Comparison of ENCODE assay signal across 32 mouse cellular contexts in the genomic region with DNA sequence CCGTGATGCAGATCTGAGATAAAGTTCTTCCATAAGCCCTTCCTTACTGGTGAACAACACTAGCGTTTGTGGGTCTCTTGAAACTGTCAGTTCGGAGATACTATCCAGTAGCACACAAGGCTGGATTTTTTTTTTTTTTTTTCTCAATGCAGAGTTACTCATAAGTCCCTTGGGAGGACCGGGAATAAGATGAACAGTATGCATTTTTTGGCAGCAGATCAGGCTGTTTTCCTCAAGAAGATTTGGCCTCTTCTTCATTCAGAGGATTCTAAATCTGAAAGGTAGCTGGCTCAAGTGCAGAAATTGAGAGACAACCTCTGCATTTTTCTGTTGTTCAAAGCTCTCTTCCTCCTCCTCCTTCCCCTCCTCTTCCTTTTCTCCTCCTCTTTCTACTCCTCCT. TPM values are rescaled to one million over a fixed set of nuclear protein-coding genes. Genes with fewer than 3 reads are reported as not detected.
DNase-seq lines count a peak whose midpoint lies in the region; ATAC-seq and TF ChIP-seq lines count a peak whose summit lies in the region.
"Had no signal": no experiment of that assay in that cellular context is flagged by ENCODE, and none has a peak within 500 bp of the region (broad histone marks: within the 10 kb centered on the region; RNA-seq: fewer than 3 reads in every experiment).

No protein-coding gene starts in this region.

- H3K27ac ChIP-seq in embryonic facial prominence, embryonic 14.5 days (replicated peaks; ENCODE audit: low read depth, low read length): no peak overlapping the region
- H3K27ac ChIP-seq in embryonic facial prominence, embryonic 10.5 days (replicated peaks): no peak overlapping the region
- H3K27ac ChIP-seq in forebrain, embryonic 10.5 days: no peak overlapping the region
- no peak overlapping the region for H3K27ac ChIP-seq in hindbrain, postnatal 0 days
- H3K27ac ChIP-seq: embryonic facial prominence, embryonic 15.5 days; forebrain, embryonic 12.5 days; forebrain, embryonic 15.5 days; gastrocnemius, adult 2 months; heart, embryonic 15.5 days; hindbrain, embryonic 10.5 days; hindbrain, embryonic 13.5 days had no signal

- no peaks in the 10 kb centered on the region for H3K36me3 ChIP-seq in embryonic facial prominence, embryonic 14.5 days (ENCODE audit: control insufficient read depth, insufficient read depth, low read length)
- no peaks in the 10 kb centered on the region for H3K36me3 ChIP-seq in embryonic facial prominence, embryonic 10.5 days (replicated peaks)
- no peaks in the 10 kb centered on the region for H3K36me3 ChIP-seq in forebrain, embryonic 10.5 days (replicated peaks)
- no peaks in the 10 kb centered on the region for H3K36me3 ChIP-seq in hindbrain, postnatal 0 days (ENCODE audit: insufficient read depth, low read length)
- H3K36me3 ChIP-seq: embryonic facial prominence, embryonic 15.5 days; forebrain, embryonic 12.5 days; forebrain, embryonic 15.5 days; G1E; heart, embryonic 12.5 days; heart, embryonic 15.5 days; hindbrain, embryonic 10.5 days; hindbrain, embryonic 13.5 days had no signal

- H3K9me3 ChIP-seq in embryonic facial prominence, embryonic 14.5 days (ENCODE audit: control insufficient read depth, low read length): peaks cover 7% of the 10 kb centered on the region; the same call in 1 of the 2 replicates
- H3K9me3 ChIP-seq in embryonic facial prominence, embryonic 10.5 days: 0 out of 2 replicates have a peak, but pooled peaks cover 9% of the 10 kb centered on the region
- peaks cover 5% of the 10 kb centered on the region; the same call in 1 of the 2 replicates for H3K9me3 ChIP-seq in forebrain, embryonic 10.5 days
- 0 out of 2 replicates have a peak, but pooled peaks cover 6% of the 10 kb centered on the region for H3K9me3 ChIP-seq in hindbrain, postnatal 0 days (ENCODE audit: low read length)
- H3K9me3 ChIP-seq: embryonic facial prominence, embryonic 15.5 days; forebrain, embryonic 15.5 days; G1E; heart, embryonic 12.5 days; heart, embryonic 15.5 days had no signal

- no peaks in the 10 kb centered on the region for H3K27me3 ChIP-seq in embryonic facial prominence, embryonic 14.5 days (replicated peaks; ENCODE audit: control insufficient read depth, insufficient read depth, low read length)
- H3K27me3 ChIP-seq in embryonic facial prominence, embryonic 10.5 days (replicated peaks; ENCODE audit: low read depth, poor library complexity, severe bottlenecking): no peaks in the 10 kb centered on the region
- H3K27me3 ChIP-seq in forebrain, embryonic 10.5 days (ENCODE audit: poor library complexity, severe bottlenecking): no peaks in the 10 kb centered on the region
- H3K27me3 ChIP-seq in hindbrain, postnatal 0 days (ENCODE audit: insufficient read depth, low read length): no peaks in the 10 kb centered on the region
- H3K27me3 ChIP-seq: CH12.LX; embryonic facial prominence, embryonic 15.5 days; forebrain, embryonic 12.5 days; forebrain, embryonic 15.5 days; heart, embryonic 12.5 days; heart, embryonic 15.5 days; hindbrain, embryonic 13.5 days had no signal

- no peak overlapping the region for H3K4me3 ChIP-seq in embryonic facial prominence, embryonic 14.5 days (ENCODE audit: low read depth, low read length)
- no peak overlapping the region for H3K4me3 ChIP-seq in embryonic facial prominence, embryonic 10.5 days
- H3K4me3 ChIP-seq in forebrain, embryonic 10.5 days: no peak overlapping the region
- H3K4me3 ChIP-seq in hindbrain, postnatal 0 days (ENCODE audit: low read length): no peak overlapping the region
- H3K4me3 ChIP-seq: embryonic facial prominence, embryonic 15.5 days; forebrain, embryonic 12.5 days; forebrain, embryonic 15.5 days; gastrocnemius, adult 2 months; heart, embryonic 12.5 days; heart, embryonic 15.5 days; hindbrain, embryonic 10.5 days; hindbrain, embryonic 13.5 days had no signal

- no peak for ATAC-seq in embryonic facial prominence, embryonic 14.5 days (ENCODE audit: low read depth)
- ATAC-seq in hindbrain, postnatal 0 days: no peak
- ATAC-seq: forebrain, embryonic 15.5 days; hindbrain, embryonic 16.5 days; inflammation-experienced regulatory T-cells, adult 6 months; intestine, embryonic 16.5 days had no signal

- no peaks in the 10 kb centered on the region for H3K4me1 ChIP-seq in embryonic facial prominence, embryonic 14.5 days (ENCODE audit: control insufficient read depth, insufficient read depth, low read length)
- no peaks in the 10 kb centered on the region for H3K4me1 ChIP-seq in embryonic facial prominence, embryonic 10.5 days
- no peaks in the 10 kb centered on the region for H3K4me1 ChIP-seq in forebrain, embryonic 10.5 days
- no peaks in the 10 kb centered on the region for H3K4me1 ChIP-seq in hindbrain, postnatal 0 days (ENCODE audit: insufficient read depth, low read length)
- H3K4me1 ChIP-seq: embryonic facial prominence, embryonic 15.5 days; forebrain, embryonic 12.5 days; forebrain, embryonic 15.5 days; heart, embryonic 12.5 days; heart, embryonic 15.5 days; hindbrain, embryonic 10.5 days; hindbrain, embryonic 13.5 days had no signal

- H3K4me2 ChIP-seq in embryonic facial prominence, embryonic 14.5 days (ENCODE audit: low read depth, low read length): no peak overlapping the region
- no peak overlapping the region for H3K4me2 ChIP-seq in hindbrain, postnatal 0 days (ENCODE audit: low read depth, low read length)
- H3K4me2 ChIP-seq: embryonic facial prominence, embryonic 15.5 days; forebrain, embryonic 12.5 days; forebrain, embryonic 15.5 days; heart, embryonic 12.5 days; heart, embryonic 15.5 days; hindbrain, embryonic 13.5 days had no signal

- no peak for TF ChIP-seq CTCF in hindbrain, postnatal 0 days (IDR thresholded peaks at IDR 0.05; ENCODE audit: low read depth)

- intact Hi-C loops in left cerebral cortex, postnatal 14 days (cut with DNase I): no loop called here

- DNase-seq in embryonic facial prominence, embryonic 14.5 days (ENCODE audit: low spot score): peak; percentile 61
- no peak for DNase-seq in embryonic facial prominence, embryonic 10.5 days (ENCODE audit: low spot score)
- peak; percentile 4 for DNase-seq in left cerebral cortex, postnatal 14 days (ENCODE audit: low spot score in 2 of 2)
- DNase-seq in left cerebral cortex, adult 18-20 months (ENCODE audit: low spot score in 2 of 2): no peak
- DNase-seq in 3T3-L1 (ENCODE audit: low read depth, low spot score): peak; percentile 59
- peak; percentile 55 for DNase-seq in brain, adult 2 months (ENCODE audit: low read depth, low spot score)
- DNase-seq in forebrain, embryonic 10.5 days (ENCODE audit: extremely low spot score, low spot score): no peak
- no peak for DNase-seq in hindbrain, postnatal 0 days (ENCODE audit: low spot score)
- DNase-seq: adrenal gland, postnatal 14 days; B cell, adult 2 months; cerebellum, adult 11-12 months; cerebellum, adult 8-10 months; cerebellum, postnatal 10 days; cerebellum, postnatal 36 days; embryo, embryonic 11 days; gastrocnemius, adult 2 months; gastrocnemius, postnatal 25 days; heart, adult 18-20 months; heart, postnatal 10 days; heart, postnatal 36 days had no signal

- H3K9ac ChIP-seq in embryonic facial prominence, embryonic 14.5 days (ENCODE audit: low read depth, low read length): no peak overlapping the region
- H3K9ac ChIP-seq in hindbrain, postnatal 0 days (replicated peaks; ENCODE audit: low read length): no peak overlapping the region
- H3K9ac ChIP-seq: embryonic facial prominence, embryonic 15.5 days; forebrain, embryonic 12.5 days; forebrain, embryonic 15.5 days; heart, embryonic 12.5 days; heart, embryonic 15.5 days; hindbrain, embryonic 13.5 days had no signal

- 75% methylated on average over 4 of the region's 4 CpGs for WGBS in embryonic facial prominence, embryonic 14.5 days
- 79% methylated on average over 4 of the region's 4 CpGs for WGBS in embryonic facial prominence, embryonic 10.5 days
- WGBS in forebrain, embryonic 10.5 days: 87% methylated on average over 4 of the region's 4 CpGs
- WGBS in hindbrain, postnatal 0 days: 80% methylated on average over 4 of the region's 4 CpGs

RNA-seq across cellular contexts. Expression of a gene that starts 46.8 kb away (rescaled TPM):
- 287 and 300 TPM in 2 replicates for polyA plus RNA-seq in embryonic facial prominence, embryonic 14.5 days (2014; fragmentation: Nextera tagmentation; extraction: Ambion mirVana)
- 77.5 and 101 TPM in 2 replicates for polyA plus RNA-seq in embryonic facial prominence, embryonic 10.5 days (2016; fragmentation: Nextera tagmentation; extraction: Ambion mirVana)
- total RNA-seq in left cerebral cortex, postnatal 14 days (2021): 100 to 1,000 TPM; 161 to 167 TPM
- total RNA-seq in left cerebral cortex, adult 18-20 months (2021): 100 to 1,000 TPM; 128 to 135 TPM
- polyA plus RNA-seq in forebrain, embryonic 10.5 days (2016; fragmentation: Nextera tagmentation; extraction: Ambion mirVana): 52.4 and 53.3 TPM in 2 replicates
- 234 and 251 TPM in 2 replicates for total RNA-seq in hindbrain, postnatal 0 days (2014; rRNA removed)
- polyA plus RNA-seq in hindbrain, postnatal 0 days (2015; fragmentation: Nextera tagmentation; extraction: Ambion mirVana): 505 and 540 TPM in 2 replicates
- polyA plus RNA-seq: G1E had no signal

Comparison
In these comparisons a context has a peak if more than half of its experiments do, and no peak if none do; other contexts are left out.
1. DNase-seq: peak in embryonic facial prominence, embryonic 14.5 days (single experiment), left cerebral cortex, postnatal 14 days (2 of 2), 3T3-L1 (single experiment) and brain, adult 2 months (single experiment); none in embryonic facial prominence, embryonic 10.5 days (single experiment), left cerebral cortex, adult 18-20 months (0 of 2), forebrain, embryonic 10.5 days (single experiment) and hindbrain, postnatal 0 days (single experiment).